Mouse (Mus musculus) frontal cortex, adult 2 months (tissue): ENCODE measurements at regions not wholly inside any gene's neighbourhood (a gene's known extent, or its start where the extent isn't known, plus 50 kb on each side); places are given as distances from the start of the nearest gene placed in this dataset.

Experiments
- DNase-seq, 2 experiments: peaks; one replicate each; pipeline ENCODE4 v3.0.0; 2022; ENCODE audit warnings: low spot score in 1 of 2; ENCODE audit errors: extremely low spot score in 1 of 2

GRCm38 (mm10) chr2:50368351-50368750 lies 71.8 kb upstream of the Mmadhc start:
- DNase-seq = no peak

DNA sequence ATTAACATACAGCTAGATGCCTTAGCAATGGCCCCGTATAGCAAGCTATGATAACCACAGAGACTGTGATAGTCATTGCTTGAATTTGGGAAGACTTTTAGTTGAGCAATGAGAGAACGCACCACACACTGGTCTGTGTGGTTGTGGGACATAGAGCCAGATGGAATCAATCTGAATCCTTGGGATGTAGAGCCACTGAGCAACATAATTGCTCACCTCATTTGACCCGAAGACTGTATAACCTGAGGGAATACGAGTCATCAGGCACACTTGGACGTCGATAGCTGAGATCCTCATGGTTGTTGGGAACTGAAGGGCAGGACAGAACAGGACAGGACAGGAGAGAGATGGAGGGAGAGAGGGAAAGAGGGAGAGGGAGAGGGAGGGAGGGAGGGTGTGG lies 68.6 kb upstream of the Mmadhc start:
- DNase-seq = no peak

GRCm38 (mm10) chr2:50356089-50356488 lies 59.5 kb upstream of the Mmadhc start:
- DNase-seq = no peak

DNA sequence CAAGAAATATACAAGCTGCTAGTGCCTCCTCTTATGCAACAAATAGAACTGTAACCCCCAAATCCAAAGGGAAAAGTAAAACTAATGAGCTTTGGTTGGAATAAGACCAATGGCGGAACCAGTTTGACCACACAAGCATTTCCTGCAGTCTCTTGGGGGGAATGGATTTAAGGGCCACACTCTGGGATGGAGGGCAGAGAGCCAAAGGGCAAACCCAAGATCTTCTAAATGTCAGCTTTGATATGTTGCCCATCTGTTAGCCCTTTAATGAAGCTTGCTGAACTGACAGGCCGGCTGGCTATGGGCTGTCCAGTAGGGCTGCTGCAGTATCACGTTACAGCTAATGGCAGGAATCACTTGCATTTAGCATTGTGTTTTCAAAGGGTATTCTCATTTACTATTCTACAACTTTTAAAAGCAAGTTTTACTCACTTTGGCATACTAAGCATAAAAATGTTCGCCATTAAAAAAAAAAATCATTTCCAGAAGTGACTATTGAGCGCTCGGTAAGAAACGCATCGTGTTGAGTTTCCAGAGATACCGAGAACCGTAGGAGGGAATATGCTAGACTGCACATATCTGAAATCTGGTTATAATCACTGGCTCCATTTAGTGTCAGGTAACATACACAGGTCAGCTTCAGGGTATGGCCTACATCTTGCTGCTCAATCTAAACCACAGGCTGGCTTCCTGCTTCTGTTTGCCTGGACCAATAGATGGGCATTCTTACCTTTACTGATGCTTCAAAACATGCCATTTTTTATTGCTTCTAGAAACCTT lies 51.1 kb upstream of the Mmadhc start:
- no peak for DNase-seq
